Mouse (Mus musculus): ENCODE data around the gene Gxylt1.

DNA sequence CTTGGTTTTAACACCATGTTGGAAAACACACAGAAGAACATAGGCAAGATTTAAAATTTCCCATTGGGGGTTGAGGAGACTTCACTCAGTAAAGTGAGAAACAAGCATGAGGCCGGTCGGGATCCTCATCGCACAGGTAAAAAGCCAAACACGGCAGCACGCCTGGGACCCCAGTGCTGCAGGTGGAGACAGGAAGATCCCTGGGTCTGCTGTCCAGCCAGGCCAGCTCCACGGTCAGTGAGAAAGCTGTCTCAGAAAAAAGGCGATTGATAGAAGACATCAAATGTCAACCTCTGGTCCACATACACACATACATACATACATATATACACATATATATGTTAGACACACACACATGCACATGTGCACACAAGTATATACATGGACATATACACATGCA is 5.4 kb downstream of the Gxylt1 start:
- no peak for TF ChIP-seq CTCF (conservative IDR thresholded peaks at IDR 0.05; ENCODE audit: low read length)
- no peak for TF ChIP-seq NANOG (IDR thresholded peaks at IDR 0.05; ENCODE audit: borderline replicate concordance, low read length)

Data from E14TG2a.4 (cell line).